Mouse (Mus musculus): ENCODE results near the gene Gm5926.
"Not testable (repeated sequence)": the region's sequence is repeated elsewhere in the genome, so short reads cannot be mapped to it uniquely, and the experiment has no call there.

Gm5926 gene

GRCm38 (mm10) chrX:32650416-32650815 is at the start of gene Gm5926:
TSS of gene Gm5926 (plus strand) at chrX:32650716.
- DNase-seq (ENCODE audit: low read depth, low spot score) = not testable (repeated sequence)

- DNase-seq (ENCODE audit: low read depth, low spot score) = not testable (repeated sequence)
These were observed 49.5 kb upstream of the Gm5926 start for GRCm38 (mm10) chrX:32601008-32601407.

- not testable (repeated sequence) for DNase-seq (ENCODE audit: low read depth, low spot score)
These were observed 49.1 kb upstream of the Gm5926 start for GRCm38 (mm10) chrX:32601425-32601824.

All from brain, embryonic 18.5 days (tissue).